Comparison of ENCODE assay signal across 8 mouse cellular contexts in genomic region chr2:153607870-153608515, GRCm38 (mm10). TPM values are rescaled to one million over a fixed set of nuclear protein-coding genes. Genes with fewer than 3 reads are reported as not detected.
DNase-seq lines count a peak whose midpoint lies in the region; ATAC-seq lines count a peak whose summit lies in the region.

No protein-coding gene starts in this region.

- 60% methylated on average over 13 of the region's 13 CpGs for WGBS in intestine, embryonic 15.5 days

- H3K9ac ChIP-seq in intestine, embryonic 15.5 days = no peak overlapping the region

- H3K27me3 ChIP-seq in erythroblast, embryonic 14.5 days (ENCODE audit: control insufficient read depth) = no peaks in the 10 kb centered on the region
- no peaks in the 10 kb centered on the region for H3K27me3 ChIP-seq in intestine, embryonic 15.5 days (replicated peaks)

- ATAC-seq in intestine, embryonic 15.5 days = peak; percentile 44; the same call in 1 of the 2 replicates

- H3K4me2 ChIP-seq in intestine, embryonic 15.5 days (replicated peaks) = no peak overlapping the region

- H3K4me3 ChIP-seq in erythroblast, embryonic 14.5 days (replicated peaks) = peak overlapping the region; percentile 45
- H3K4me3 ChIP-seq in intestine, embryonic 15.5 days (replicated peaks) = no peak overlapping the region

- no peak overlapping the region for H3K27ac ChIP-seq in intestine, embryonic 15.5 days

- peaks cover 2% of the 10 kb centered on the region; the same call in 1 of the 2 replicates for H3K36me3 ChIP-seq in erythroblast, embryonic 14.5 days (ENCODE audit: control insufficient read depth)
- H3K36me3 ChIP-seq in intestine, embryonic 15.5 days = no peaks in the 10 kb centered on the region

- H3K9me3 ChIP-seq in erythroblast, embryonic 14.5 days (ENCODE audit: control insufficient read depth, low read length) = no peaks in the 10 kb centered on the region
- H3K9me3 ChIP-seq in intestine, embryonic 15.5 days = no peaks in the 10 kb centered on the region

- DNase-seq in kidney, adult 18-20 months = peak; percentile 71
- DNase-seq in kidney, postnatal 10 days = no peak
- peak; percentile 67 for DNase-seq in adrenal gland, adult 8-10 months
- peak; percentile 39 to 43 for DNase-seq in natural killer cell, adult 2 months (ENCODE audit: low spot score in 2 of 2)
- no peak for DNase-seq in right cerebral cortex, postnatal 25 days
- DNase-seq in neural tube, embryonic 10.5 days (ENCODE audit: extremely low spot score, low spot score) = no peak

- H3K4me1 ChIP-seq in erythroblast, embryonic 14.5 days (ENCODE audit: control insufficient read depth) = peaks cover 80% of the 10 kb centered on the region
- peaks cover 27% of the 10 kb centered on the region for H3K4me1 ChIP-seq in intestine, embryonic 15.5 days (replicated peaks)

RNA-seq across cellular contexts. Expression of gene Commd7, which starts 24.6 kb away (rescaled TPM):
- 10 to 100 TPM; 39.0 to 48.0 (median 45.0) TPM for total RNA-seq in adrenal gland, adult 8-10 months (2022)
- polyA plus RNA-seq in erythroblast, embryonic 14.5 days (2012) = 0.38 TPM in 2 replicates
- polyA plus RNA-seq in intestine, embryonic 15.5 days (2015; fragmentation: Nextera tagmentation; extraction: Ambion mirVana) = 81.2 and 82.1 TPM in 2 replicates

RNA-seq across cellular contexts. Expression of gene Dnmt3b, which starts 41.3 kb away (rescaled TPM):
- 1 to 10 TPM; 2.1 to 3.9 (median 2.8) TPM for total RNA-seq in adrenal gland, adult 8-10 months (2022)
- 0.05 and 0.08 TPM in 2 replicates for polyA plus RNA-seq in erythroblast, embryonic 14.5 days (2012)
- polyA plus RNA-seq in intestine, embryonic 15.5 days (2015; fragmentation: Nextera tagmentation; extraction: Ambion mirVana) = 8.1 and 8.6 TPM in 2 replicates

Comparison
In these comparisons a context has a peak if more than half of its experiments do, and no peak if none do; other contexts are left out.
1. DNase-seq: peak in kidney, adult 18-20 months (single experiment), adrenal gland, adult 8-10 months (single experiment) and natural killer cell, adult 2 months (2 of 2); none in kidney, postnatal 10 days (single experiment), right cerebral cortex, postnatal 25 days (single experiment) and neural tube, embryonic 10.5 days (single experiment).
2. RNA of gene Commd7, which starts 24.6 kb away (polyA plus RNA-seq): 81.2 to 82.1 TPM in intestine, embryonic 15.5 days; 0.38 TPM in erythroblast, embryonic 14.5 days; every median in the first group is over 10 times any median in the second.